Mouse (Mus musculus) ES-Bruce4 (cell line): Measurements from ENCODE around the gene Ubp1.

Experiments used
- CTCF ChIP-seq: IDR thresholded peaks from one replicate; pipeline ENCODE4 v1.8.1; 2011; ENCODE audit warnings: low read depth, low read length
- POLR2A ChIP-seq: IDR thresholded peaks from one replicate; pipeline ENCODE4 v1.8.1; 2011; ENCODE audit warnings: low read length; ENCODE audit not compliant: insufficient read depth

DNA sequence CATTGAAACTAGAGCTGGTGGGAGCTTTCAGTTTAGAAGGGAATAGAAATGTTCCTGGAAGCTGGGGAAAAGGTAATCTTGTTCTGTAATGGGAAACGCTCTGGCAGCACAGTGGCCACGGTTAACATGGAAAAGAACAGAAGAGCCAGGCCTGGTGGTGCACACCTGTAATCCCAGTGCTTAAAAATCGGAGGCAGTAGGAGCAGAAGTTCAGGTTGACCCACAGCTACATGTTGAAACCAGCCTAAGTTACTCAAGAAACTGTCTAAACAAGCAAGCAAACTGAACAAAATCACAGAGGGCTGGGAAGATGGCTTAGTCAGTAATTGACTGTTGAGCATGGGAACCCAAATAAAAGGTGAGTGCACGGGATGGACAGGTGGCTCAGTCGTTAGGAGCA, 5.9 kb upstream of the Ubp1 start:
- TF ChIP-seq POLR2A (no peak), CTCF (no peak)
